Mouse (Mus musculus) cerebellum, postnatal 25 days (tissue): ENCODE results near the gene Gsx1.

ENCODE experiments used
- DNase-seq, 2 experiments: peaks; one replicate each; pipeline ENCODE4 v3.0.0; 2021; ENCODE audit warnings: mixed read lengths in 2 of 2

The Gsx1 gene

GRCm38 (mm10) chr5:147188571-147188975, at the start of gene Gsx1:
Gsx1 (plus strand) TSS chr5:147188696.
- DNase-seq = peak; percentile 55 to 56

- DNase-seq = peak in 1 of 2 experiments; percentile 15
Observed at GRCm38 (mm10) chr5:147147340-147147739, 41.2 kb upstream of the Gsx1 start.

DNA sequence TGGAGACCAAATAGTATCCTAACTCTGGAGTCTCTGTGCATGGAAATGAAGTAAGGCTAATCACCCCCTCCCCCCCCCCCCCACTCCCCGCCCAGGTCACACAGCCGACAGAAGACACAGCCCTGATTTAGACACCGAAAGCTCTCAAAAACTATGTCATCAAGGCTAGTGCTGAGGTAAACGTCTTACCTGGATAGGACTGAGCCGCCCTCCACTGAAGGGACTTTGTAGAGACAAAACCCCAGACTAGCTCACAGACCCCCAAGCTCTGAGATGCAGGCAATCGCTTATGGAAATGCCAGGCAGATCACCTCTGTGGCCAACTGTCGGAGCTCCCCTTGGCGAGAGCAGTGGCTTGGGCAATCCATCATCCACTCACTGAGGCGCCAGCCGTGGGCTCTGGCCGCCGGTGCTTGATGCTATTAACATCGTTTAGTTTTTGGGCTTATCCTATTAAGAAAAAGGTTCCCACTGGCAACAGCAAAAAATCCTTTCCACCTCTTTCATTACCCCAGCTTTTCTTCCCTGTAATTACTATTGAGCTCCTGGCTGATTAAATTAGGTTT, 33.6 kb upstream of the Gsx1 start:
- no peak for DNase-seq

DNA sequence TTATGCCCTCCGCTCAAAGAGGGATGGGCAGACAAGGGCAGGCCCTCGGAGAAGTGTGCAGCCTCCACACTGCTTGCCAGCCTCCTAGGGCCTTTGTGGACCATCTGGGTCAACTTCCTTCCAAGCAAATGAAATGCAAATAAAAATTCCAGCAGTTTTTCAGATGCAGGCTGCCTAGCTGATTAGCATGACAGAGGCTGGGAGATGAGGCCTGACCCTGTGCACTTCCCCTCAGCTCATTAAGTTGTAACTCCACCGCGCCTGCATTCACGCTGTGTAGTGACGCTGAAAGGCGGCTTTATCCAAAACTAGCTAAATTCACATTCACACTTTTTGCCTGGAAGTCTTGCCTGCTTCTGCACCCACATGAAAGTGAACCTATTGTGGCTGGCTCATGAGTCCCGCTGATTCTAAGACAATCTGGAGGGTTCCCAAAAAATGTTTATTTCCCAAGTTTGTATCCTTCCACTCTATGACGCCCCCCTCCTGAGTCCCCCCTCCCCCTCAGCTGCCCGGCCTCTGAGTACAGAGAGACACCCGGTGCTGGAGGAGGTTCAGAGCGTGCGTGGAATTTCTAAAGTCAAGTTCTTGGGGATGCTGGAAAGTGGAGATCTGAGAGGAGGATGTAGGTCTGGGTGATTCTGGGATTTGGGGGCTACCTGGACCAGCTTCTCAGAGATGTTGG, 32.9 kb upstream of the Gsx1 start:
- no peak for DNase-seq

DNA sequence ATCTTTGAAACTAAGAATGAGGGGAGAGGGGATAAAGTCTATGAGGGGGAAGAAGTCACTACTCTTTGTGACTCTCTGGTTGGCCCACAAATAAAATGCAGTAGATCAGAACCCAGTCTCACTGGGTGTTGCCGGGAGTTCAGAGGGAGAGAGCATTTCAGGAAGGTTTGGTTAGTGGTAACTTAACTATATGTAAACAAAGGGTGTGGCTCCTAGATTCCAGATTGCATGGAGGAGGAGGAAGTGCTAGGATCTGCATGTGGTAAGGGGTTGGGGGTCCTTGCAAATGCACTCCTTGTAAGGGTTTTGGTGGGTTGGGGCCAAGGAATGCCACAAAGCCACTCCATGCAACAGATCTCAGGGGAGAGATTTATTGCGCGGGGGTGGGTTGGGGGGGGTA, 32.1 kb upstream of the Gsx1 start:
- DNase-seq = no peak

DNA sequence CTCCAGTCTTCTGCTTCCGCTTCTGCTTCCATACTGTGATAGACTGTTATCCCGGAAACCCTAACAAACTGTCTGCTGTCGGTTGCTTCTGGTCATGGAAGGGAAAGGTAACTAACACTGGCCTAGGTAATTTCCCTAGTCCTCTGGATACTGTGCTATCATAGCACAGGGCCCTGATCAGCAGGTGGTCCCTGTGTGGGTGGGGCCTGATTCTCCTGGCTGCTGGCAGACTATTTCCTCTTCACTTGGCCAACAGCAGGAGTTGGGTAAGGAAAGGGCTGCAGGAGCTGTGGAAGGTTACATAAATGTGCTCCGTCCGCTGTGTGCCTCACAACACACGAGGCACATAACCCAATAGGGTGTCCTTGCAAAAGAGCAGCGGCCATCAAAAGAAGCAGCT, 31.1 kb upstream of the Gsx1 start:
- no peak for DNase-seq

DNA sequence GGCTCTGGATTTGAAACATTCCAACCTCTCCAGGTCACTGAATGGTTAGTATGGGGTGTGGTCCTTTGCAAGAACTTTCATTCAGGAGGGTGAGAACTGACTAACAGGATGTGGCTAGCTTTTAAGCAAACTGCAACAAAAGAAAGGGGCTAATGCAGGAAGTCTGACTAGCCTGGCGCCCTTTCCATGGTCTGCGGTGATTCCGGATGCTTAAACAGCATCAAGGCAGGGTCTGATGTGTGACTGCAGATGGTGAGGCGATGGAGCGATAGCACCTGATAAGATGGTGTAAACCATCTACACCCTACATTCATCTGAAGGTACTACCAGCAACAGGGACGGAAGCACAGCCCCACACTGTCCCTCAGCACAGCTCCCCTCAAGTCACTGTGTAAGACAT, 29.2 kb upstream of the Gsx1 start:
- DNase-seq = no peak

GRCm38 (mm10) chr5:147159792-147160191, 28.7 kb upstream of the Gsx1 start:
- no peak for DNase-seq

DNA sequence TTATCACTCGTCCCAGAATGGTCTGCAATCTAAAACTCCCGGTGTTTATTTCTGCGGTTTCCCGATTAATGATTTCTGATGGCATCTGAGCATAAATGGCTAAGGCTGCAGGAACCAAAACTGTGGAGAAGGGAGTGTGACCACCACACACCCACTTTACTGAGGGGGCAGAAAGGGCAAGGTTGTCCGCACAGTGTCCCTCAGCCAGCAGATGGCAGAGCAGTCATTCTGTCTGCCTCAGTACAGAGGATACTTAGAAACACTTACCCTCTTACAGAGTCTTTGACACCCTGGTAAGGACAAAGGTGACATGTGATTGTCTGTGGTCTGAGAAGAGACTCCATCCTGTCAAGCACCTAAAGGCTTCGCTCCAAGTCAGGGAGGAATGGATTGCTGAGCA, 23.4 kb upstream of the Gsx1 start:
- no peak for DNase-seq

- no peak for DNase-seq
Observed at GRCm38 (mm10) chr5:147170088-147170487, 18.4 kb upstream of the Gsx1 start.

- no peak for DNase-seq
Observed at GRCm38 (mm10) chr5:147174046-147174445, 14.4 kb upstream of the Gsx1 start.

DNA sequence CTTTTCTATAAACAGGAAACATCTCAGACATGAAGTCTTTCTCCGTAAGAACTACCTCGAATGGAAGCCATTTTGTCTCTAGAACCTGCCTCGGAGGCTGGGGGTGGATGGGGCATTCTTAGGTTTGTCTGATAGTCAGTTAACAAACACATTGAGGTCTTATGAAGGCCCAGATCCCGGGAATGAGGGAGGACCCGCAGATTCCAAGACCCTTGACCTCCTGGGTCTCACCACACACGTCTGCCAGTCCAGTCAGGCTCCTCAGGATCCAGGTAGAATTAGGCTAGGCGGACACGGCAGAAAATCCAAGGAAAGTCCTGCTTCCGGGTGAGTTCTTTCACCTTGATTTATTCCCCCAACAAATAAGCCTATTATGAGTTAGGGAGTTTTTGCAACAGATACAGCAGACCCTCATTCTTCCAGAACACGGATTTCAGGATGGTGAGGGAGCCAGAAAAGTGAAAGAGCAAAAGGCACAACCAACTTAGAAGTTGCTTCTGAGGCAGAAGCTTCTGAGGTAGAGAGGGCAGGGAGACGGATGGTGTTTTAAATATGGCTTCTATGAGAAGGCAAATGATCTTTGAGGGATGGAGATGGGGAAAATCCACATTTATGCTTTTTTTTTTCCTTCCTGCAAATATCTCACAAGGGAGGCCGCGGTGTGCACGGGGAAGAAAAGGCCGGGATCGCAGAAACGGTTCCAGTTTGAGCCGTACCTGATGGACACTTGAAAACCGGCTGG, 3.2 kb upstream of the Gsx1 start:
- peak in 1 of 2 experiments; percentile 10 for DNase-seq

- DNase-seq = peak; percentile 56 to 58
Observed at GRCm38 (mm10) chr5:147186001-147186431, 2.5 kb upstream of the Gsx1 start.

- DNase-seq = peak; percentile 32 to 46
Observed at GRCm38 (mm10) chr5:147186781-147187551, 1.5 kb upstream of the Gsx1 start.

DNA sequence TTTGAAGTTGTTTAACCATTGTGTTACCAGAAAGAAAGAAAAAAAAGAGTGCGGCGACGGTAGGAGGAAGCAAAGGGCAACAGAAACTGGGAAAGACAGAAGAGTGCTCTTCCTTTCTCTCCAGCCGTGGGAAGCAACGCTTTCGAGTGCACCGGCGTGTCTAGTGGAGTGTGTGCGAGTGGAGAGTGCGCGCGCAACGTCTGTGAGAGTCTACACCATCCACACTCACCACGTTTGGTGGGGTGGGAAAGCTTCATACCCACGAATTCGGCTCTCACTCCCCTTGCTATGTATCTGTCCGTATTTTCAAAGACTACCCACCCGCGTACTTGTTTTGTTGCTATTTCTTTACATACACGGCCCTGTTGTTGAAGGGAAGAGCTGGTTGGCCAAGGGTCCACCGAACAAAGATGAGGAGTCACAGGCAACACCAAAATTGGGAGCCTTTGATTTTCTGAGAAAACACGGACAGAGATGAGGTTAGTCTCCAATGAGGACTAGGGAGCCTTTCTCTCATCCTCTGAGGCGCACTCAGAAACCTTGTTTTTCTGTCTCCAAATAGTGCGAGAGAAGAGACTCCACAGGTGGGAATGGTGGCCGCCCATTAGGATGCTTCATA, 835 bp upstream of the Gsx1 start:
- DNase-seq = peak; percentile 26 to 37

DNA sequence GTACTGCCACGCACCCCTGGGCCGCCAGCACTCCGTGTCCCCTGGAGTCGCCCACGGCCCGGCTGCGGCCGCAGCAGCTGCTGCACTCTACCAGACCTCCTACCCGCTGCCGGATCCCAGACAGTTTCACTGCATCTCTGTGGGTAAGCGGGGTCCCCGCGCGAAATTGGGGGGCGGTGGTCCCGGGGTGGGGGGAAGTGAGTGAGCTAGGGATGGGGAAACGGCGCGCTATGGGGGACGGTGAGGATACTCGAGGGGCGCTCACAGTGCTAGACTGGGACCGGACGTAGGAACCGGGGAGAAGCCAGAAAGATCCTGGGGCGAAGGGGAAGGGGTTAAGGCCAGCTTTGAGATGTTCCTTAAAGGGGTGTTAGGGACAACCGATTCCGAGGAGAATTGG, 660 bp downstream of the Gsx1 start:
- peak in 1 of 2 experiments; percentile 25 for DNase-seq

GRCm38 (mm10) chr5:147189836-147190602, 1.5 kb downstream of the Gsx1 start:
- peak; percentile 18 to 20 for DNase-seq

DNA sequence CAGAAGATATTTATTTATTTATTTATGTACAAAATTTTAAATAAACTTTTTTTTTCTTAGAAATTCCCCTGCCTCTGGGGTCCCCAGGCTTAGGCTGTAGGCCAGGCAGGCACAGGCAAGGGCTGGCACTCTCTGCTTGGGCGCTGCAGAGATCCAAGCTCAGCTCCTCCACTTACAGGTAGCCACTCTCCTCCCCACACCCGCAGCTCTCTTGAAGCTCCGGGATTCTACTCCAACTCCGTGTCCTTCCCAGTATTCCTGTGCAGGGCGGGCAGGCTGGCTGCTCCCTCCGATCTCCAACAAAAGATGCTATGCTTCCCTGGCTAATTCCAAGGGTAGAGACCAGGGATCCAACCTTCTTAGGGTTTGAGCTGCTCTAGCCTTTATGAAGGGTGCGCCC, 2.4 kb downstream of the Gsx1 start:
- no peak for DNase-seq

GRCm38 (mm10) chr5:147191801-147192575, 3.5 kb downstream of the Gsx1 start:
- DNase-seq = no peak

DNA sequence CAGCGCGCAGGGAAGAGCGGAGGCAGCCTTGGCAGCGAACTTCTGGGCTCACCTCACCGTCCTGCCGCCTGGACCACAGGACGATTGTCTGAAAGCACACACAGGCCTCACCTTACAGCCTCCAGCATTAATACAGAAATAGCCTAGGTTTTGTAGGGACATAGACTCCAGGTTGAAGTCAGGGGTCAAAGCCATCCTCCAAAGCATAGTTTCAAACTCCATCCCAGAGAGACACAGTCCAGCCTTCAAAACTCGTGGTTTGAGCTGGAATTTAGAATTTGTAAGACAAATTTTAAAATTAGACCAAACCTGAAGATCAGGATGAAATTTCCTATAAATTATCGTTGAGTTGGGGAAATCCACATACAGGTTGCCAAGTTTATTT, 4.1 kb downstream of the Gsx1 start:
- no peak for DNase-seq

DNA sequence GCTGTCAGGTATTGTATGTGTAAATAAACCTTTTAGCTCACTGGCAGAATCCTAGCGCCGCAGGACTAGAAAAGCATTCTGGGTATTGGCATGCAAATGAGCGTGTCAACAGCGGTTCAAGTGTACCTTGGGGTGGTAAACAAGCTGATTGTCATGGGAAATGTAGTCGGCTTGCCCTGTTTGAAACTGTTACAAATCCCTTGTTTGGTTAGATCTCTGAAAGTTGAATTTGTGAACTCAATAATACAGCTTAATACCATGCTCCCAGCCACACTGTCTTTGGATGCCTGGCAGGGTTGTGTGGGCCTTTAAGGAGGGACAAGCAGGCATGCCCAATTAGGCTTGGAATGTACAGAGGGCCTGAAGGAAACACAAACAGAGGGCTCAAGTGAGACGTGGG, 16.4 kb downstream of the Gsx1 start:
- DNase-seq = no peak
